Mouse (Mus musculus) bone marrow macrophage, adult 2 months (primary cell): ENCODE data around the gene Bbs9.

Experiments used
- CTCF ChIP-seq: IDR thresholded peaks from 2 replicates; pipeline ENCODE4 v1.5.1; 2012; ENCODE audit warnings: low read depth, mild to moderate bottlenecking, low read length, moderate library complexity
- POLR2A ChIP-seq: IDR thresholded peaks from 2 replicates; pipeline ENCODE4 v1.6.1; 2012; ENCODE audit warnings: mild to moderate bottlenecking, low read depth, low read length, borderline replicate concordance

DNA sequence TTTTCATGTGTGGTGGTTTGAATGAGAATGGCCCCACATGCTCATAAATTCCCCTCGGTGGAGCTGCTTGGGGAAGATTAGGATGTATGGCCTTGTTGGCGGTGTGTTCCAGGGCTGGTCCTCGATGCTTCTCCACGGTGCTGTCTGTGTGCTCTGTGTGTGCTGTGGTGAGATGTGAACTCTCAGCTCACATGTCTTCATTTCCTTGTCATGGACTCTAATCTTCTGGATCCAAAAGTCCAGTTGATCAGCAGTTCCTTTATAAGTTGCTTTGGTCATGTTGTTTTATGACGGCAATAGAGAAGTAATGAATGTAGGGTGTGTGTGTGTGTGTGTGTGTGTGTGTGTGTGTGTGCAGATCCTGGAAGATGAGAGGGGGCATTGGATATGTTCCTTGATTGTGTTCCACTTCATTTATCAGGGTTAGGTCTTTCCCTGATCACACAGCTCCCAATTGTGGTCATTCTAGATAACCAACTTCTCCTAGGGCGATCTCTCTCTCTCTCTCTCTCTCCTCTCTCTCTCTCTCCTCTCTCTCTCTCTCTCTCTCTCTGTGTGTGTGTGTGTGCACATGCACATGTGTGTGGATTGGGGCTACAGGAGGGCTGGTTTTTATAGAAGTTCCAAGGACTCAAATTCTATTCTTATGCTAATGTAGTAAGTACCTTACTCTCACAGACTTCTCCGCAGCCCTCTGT is 201.8 kb downstream of the Bbs9 start:
- TF ChIP-seq POLR2A (no peak), CTCF (no peak)
